Mouse (Mus musculus) cerebellum, postnatal 25 days (tissue): ENCODE data around the gene Zkscan5.
A peak's percentile ranks its signal among the peaks of the same experiment; 100 is the strongest.
"Not testable (repeated sequence)": the region's sequence is repeated elsewhere in the genome, so short reads cannot be mapped to it uniquely, and the experiment has no call there.

Source experiments
- DNase-seq, 2 experiments: peaks; one replicate each; pipeline ENCODE4 v3.0.0; 2021; ENCODE audit warnings: mixed read lengths in 2 of 2

Zkscan5 gene

DNA sequence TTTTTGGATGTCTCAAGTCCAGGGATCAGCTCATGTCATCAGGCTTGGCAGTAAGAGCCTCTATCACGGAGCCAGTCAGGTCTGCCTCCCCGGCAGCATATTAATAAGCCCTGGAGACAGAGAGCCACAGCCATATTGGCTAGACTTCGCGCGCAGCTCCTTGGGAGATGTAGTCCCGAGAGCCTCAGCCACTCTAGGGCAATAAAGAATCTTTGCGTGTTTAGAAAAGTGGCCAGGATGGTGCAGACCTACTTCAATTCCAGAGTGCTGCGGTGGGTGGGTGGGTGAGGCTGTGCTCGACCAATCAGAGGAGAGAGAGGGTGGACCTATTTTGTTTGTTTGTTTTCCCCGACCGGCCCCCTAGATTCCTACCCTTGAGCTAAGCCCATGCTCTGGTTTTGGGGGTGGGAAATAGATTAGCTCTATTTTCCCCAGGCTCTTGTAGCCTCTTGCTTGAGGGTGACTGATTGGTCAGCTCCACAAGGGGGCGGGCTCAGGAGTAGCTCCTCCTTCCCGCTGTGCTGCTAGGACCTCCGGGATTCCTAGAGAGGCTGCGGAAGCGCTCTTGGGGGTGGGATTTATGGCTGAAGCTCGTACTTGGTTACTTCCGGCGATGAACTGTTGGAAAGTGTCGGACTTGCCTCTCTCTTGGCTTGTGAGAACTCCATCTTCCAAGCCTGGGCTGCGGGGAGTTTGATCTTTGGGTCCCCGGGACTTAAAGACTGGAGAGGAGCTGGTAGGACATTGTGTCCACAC is at the start of gene Zkscan5:
TSS of gene Zkscan5 (plus strand) at position 627 of the 756 bp plus-strand sequence.
- DNase-seq = peak; percentile 98 to 99

DNA sequence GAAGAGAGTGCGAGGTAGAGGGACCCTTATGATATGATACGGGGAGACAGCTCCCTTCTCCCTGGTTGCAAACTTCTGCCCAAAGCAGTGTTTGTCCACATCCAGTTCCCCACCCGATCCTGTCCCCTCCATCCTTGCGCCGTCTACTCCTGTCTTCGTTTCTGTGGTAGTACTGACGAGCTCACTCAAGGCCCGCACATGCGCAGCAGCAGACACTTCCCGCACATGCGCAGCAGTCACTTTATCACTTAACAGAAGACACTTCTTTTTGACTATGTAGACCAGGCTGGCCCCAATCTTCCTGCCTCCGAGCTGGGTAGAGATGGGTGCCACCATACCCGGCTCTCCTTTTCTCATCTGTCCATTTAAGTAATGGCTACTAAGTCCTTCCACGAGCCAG is 43.0 kb upstream of the Zkscan5 start:
- no peak for DNase-seq

DNA sequence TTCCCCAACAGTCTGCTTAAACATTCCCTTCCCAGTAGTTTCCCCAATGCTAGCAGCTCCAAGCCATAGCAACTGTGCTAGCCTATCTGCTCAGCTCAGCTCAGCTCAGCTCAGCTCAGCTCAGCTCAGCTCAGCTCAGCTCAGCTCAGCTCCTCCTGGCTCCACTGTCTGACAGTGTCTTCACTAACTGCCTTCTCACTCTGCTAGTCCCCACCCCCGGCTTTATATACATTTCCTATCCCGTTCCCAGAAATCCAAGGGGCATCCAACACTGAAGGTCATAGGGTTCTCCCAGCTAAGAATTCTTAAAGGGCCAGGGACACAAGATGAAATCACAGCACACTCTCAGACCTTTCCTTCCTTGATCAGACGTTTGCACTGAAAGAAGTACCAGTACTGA is 39.7 kb upstream of the Zkscan5 start:
- no peak for DNase-seq

DNA sequence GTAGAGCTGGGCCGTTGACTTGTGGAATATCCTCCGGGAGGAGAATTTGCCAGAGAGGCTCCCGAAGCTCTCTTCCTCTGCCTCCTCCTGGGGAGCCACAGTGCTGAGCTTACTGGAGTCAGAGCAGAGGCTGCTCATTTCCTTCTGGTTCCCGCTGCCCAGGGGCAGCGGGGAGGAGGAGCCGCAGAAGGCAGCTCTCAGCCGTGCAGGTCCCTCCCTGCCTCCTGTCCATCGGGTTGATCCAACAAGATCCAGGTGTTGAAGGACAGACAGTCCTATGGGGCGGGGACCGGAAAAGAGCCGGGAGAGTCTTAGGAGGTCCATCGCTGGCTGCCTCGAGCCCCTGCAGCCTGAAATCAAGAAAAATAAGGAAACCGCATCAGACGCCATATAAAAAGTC is 39.2 kb upstream of the Zkscan5 start:
- DNase-seq = no peak

DNA sequence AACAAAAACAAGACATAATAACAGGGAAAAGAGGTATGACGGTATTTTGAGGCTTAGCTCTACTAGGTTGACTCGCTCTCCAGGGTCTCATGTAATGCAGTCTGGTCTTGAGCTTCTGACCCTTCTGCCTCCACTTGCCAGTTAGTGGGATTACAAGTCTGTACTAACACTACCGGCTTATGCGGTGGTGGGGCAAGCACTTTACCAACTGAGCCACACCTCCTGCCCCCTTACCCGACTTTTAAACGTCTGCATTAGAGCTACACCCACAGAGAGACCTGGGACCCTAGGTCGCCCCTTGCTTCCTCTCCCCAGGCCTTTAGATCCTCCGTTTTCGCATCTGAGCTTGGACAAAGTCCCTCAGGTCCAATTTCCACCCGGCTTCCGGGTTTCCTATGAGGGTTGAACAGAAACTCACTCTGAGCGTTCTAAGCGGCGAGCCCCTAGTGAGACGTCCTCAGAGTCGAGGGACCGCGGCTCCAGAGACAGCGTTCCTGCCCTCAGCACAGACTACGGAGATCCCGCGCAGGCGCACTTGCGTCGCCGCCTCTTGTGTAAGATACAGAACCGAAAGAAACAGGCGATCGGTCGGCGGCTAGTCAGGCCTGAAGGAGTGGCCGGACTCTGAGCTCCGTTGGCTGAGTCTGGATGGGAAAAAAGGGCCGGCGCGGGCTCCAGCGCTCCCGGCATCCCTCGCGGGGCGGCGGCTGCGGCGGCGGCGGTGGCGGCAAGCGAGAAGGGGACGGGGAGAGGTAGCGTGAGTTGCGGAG is 37.6 kb upstream of the Zkscan5 start, which contains the start of the genes Ptcd1 and Cpsf4:
TSS of gene Ptcd1 (minus strand) at position 573 of the 770 bp plus-strand sequence.
TSS of gene Cpsf4 (plus strand) at position 678 of the 770 bp plus-strand sequence.
- peak; percentile 98 to 99 for DNase-seq

DNA sequence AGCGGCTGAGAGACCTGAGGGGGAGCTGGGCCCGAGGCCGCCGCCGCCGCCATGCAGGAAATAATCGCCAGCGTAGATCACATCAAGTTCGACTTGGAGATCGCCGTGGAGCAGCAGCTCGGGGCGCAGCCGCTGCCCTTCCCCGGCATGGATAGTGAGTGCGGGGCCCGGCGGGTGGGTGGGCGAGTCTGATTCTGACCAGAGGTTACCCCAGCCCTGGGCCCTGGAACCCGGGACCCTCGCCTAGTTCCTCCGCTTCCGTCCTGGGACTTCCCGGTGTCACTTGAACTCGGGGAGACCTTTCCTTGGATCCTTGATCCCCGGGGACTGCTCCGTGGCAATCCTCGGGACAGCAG is 37.1 kb upstream of the Zkscan5 start:
- DNase-seq = no peak

DNA sequence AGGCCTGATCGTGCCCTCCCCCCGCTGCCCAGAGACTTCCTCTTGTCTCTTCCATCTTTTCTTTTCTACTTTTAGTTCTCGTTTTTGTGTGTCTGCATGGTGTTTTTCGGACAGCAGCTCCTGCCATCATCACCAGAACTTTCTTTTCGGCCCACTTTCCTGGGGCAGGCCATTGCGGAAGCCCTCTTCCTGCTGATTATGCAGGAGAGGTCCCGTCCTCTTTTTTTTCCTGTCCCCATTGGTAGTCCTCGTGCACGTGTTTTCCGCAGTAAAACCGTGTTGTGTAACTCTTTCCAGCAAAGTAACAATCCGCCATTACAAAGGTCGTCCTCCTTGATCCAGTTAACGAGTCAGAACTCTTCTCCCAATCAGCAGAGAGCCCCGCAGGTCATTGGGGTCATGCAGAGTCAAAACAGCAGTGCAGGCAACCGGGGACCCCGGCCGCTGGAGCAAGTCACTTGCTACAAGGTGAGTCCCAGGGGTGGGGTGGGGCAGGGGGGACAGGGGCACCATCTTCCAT is 25.8 kb upstream of the Zkscan5 start:
- DNase-seq = no peak

DNA sequence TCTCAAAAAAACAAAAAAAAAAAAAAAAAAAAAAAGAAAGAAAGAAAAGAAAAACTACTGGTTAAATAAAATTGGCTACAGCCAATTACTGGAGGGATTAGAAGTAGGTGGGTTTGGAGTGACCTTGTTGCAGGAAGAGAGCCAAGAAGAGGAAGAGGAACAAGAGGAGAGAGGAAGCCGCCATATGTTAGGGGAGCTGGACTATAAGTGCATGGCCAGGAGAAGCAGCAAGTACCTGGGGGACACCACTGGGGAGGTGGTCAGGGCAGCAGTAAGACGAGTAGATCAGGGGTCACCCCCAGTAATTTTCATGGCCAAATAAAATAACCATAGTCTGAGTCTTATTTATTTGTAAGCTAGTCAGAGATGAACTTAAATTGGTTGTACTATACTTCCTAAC is 19.1 kb upstream of the Zkscan5 start:
- no peak for DNase-seq

DNA sequence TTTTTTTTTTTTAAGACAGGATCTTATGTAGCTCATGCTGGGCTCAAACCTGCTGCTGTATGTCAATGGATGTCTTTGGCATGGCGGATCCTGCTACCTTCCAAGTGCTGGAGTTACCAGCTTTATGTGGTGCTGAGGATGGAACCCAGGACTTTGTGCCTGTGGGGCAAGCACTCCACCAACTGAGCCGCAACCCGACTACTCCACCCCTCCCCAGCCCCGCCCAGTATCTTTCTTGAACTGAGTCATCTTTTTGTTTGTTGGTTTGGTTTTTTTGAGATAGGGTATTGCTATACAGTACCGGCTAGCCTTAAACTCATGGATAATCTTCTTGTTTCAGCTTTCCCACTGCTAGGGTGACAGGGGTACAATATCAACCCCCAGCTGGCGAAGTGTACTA is 14.9 kb upstream of the Zkscan5 start:
- no peak for DNase-seq

DNA sequence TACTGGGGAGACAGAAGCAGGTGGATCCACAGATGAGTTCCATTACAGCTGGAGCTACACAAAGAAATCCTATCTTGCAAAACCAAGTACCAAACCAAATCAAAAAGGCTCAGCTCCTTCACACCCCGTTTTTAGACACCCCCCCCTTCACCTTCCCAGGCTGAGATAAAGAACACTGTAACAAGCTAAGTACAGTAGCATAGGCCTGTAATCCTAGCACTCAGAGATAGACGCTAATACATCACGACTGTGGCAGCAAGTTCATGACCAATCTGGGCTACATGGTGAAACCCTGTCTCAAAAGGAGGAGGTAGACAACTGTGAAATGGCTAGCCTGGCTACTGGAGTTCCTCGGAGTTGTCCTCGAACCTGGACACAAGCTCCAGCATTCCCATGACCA is 14.0 kb upstream of the Zkscan5 start:
- no peak for DNase-seq

DNA sequence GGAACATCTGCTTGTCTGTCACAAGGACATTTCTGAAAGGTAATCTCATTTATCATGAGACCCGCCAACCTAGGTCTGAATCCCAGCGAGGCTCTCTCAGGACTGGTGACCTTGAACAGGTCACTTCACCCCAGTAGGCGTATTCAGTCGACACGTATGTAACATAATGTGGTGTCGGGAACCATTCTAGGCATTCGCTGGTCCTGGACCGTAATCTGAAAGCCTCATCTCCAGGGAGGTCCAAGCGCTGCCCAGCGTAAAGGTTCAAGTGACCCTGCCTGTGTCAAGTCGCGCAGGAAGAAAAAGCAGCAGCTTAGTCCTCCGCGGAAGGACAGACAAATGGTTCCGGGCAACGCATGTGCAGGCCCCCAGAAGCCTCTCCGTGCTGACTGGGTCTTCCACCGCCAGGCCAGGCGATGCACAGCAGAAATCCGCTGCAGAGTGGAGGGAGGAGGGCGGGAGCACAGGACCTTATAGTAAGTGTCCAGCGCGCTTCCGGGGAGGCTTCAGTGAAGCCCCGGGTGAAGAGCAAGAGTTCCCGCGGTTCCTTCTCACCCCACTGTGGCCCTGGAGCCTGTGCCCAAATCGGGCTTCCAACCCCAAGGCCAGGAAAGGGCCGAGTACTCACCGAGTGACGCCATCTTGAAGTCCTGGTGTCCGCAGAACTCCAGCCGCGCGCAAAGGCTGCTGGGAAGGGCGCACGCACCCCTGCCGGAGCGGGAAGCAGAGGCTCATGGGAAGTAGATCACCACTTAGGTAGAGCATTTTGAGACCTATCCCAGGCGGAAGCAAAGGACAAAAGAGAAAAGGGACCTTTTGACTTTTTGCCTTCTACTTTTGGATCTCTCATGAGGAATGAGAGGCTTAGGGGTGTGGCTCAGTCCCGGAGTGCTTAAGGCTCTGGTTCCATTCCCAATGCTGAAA is 13.2 kb upstream of the Zkscan5 start:
- peak; percentile 94 to 97 for DNase-seq

DNA sequence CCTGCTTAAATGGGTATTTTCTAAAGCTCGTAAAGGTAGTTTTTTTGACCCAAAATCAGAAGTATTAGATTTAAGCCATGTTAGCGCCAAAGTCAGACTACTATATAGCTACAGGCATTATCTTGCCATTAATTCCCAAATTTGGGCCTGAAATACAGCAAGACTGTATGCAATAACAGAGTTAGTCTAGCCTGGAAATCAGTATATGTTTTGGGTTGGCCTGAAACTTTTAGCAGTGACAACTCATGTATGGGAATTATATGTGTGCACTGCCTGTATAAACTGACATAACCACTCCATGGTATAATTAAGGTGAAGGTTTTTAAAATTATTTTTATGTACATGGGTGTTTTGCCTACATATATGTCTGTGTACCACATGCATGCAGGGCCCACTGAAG is 12.4 kb upstream of the Zkscan5 start, which contains the start of gene Atp5j2:
TSS of gene Atp5j2 (minus strand) at position 101 of the 400 bp plus-strand sequence.
- DNase-seq = no peak

DNA sequence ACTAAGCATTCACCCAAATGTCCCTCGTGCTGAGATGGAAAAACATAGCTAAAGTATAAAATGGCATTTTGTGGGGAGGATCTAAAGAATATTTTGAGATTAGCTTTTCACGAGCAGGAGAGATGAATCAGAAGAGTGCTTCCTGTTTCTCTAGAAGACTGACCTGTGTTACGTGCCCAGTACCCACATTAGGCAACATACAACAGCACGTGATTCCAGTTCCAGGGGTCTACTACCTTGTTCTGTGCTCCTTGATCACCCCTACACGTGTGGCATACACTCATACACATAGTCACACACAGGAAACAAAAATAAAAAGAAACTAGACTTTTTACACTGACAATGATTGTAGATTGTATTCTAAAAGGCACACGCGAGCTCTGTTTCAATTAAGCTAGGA is 4.0 kb upstream of the Zkscan5 start:
- no peak for DNase-seq

DNA sequence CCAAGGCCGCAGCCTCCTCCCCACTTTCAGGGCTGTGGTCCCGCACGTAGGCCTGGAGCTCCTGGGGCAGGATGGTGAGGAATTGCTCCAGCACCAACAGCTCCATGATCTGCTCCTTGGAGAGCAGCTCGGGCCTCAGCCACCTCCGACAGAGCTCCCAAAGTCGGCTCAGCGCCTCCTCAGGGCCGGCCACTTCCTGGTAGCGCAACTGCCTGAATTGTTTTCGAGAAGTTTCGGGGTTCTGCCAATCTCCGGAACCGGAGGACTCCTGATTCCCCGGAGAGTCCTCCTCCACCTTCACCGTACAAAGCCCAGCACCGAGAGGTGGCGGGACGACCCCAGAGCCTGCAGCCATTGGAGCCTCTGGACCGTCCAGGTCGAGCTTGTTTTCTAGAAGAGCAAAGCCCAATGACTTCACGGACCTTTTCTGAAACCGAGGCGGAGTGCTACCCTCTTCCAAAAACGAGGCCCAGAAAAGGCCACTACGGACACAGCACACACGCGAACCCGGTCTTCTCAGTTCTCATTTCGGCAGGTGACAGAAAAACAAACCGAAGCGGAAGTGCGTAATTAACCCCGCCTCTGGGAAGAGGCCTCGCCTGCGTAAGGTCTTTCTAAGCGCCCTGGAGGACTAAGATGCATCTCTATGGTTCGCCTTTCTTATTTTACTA is 2.9 kb upstream of the Zkscan5 start, which contains the start of gene Zkscan14:
TSS of gene Zkscan14 (minus strand) at position 548 of the 671 bp plus-strand sequence.
- DNase-seq = peak; percentile 73 to 83

DNA sequence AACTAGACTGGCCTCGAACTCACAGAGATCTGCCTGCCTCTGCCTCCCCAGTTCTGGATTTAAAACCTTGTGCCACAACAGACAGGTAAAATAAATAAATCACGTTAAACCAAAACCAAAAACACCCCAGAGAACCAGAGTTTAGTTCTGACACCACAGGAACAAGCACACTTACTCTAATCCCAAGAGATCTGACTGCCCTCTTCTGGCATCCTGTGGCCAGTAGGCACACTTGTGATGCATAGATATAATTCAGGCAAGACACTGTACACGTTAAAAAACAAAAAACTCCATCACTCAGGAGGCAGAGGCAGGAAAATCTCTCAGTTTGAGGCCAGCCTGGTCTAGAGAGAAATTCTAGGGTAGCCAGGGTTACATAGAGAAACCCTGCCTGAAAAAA is 1.9 kb upstream of the Zkscan5 start:
- no peak for DNase-seq

DNA sequence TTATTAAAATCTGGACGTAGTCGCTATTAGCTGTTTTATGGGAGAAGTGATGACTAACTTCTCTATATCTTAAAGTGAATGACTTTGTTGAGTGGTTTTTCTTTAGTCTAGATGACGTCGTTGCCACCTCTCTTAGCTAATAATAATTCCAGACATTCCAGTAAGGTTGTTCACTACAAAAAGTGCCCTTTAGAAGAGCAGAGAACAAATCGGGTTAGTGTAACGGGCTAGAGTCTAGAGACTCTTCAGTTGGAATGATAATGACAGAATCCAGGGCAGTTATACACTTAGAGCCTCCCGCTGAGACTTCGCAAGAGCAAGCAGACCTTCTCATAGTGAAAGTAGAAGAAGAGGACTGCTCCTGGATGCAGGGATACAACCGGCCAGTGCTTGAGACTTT is 679 bp downstream of the Zkscan5 start:
- no peak for DNase-seq

DNA sequence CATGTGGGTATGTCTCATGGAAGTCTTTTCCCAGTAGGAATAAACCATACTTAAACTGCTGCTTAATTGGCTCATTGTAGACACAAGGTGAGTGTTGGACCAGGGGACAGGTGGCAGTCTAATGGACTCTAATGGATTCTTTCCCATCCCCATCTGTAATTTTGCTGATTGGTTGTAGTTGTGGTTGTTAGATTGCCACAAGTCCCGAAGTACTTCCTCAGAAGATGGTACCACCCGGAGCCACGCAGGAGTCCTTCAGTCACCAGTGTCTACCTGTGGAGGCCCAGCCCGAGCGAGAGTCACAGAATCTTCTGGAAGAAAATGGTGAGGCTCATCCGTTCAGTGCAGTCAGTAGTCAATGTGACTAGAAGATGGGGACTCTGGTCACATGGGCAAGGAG is 3.0 kb downstream of the Zkscan5 start:
- DNase-seq = no peak

DNA sequence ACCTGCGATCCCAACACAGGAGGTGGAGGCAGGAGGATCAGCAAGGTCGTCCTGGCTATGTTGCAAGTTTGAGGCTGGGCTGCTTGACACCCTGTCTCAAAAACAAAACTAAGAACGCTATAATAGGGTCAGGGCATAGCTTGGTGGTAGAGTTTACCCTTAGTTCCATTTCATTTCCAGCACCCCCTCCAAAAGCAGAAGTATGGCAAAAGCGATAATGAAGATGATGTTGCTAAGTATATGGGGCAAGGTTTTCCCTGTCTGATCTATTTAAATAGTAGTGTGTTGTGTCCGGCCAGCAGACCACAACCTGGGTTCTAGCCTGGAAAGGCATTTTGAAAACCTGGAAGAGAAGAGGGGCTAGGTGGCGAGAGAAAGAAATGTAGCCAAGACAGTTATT is 3.6 kb downstream of the Zkscan5 start:
- no peak for DNase-seq

DNA sequence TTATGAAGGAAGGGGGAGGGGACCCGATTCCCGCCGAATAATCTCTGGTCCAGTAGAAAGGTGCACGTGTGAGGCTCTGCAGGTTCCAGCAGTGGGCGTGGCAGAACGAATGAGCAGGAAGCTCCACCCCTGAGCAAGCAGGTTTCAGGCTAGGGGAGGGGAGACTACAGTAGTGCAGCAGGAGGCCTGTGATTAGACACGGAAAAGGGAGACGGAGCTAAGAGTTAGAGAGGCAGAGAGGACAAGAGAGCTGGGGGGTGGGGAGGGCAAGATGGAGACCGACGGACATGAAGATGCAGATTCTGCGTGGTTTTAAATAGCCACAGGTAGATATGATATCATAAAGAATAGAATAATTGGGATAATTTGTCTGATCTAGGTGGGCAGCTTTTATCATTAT is 4.0 kb downstream of the Zkscan5 start:
- not testable (repeated sequence) for DNase-seq

DNA sequence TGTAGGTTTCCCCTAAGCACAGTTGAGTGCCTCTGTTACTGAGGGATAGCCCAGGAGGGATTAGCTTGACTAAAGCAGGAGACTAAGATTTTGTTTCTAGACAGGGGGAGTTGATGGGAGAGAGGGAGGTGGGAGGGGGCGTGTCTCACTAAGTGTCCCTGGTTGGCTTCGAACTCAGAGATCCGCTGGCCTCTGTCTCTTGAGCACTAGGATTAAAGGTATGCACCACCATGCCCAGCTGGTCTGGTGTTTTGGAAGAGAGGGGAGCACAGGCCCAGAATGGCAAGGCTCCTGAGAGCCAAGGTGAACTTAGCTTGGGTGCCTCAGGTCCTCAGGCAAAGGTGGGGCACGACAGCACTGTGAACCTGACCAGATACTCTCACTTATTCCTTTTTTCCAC is 7.0 kb downstream of the Zkscan5 start:
- no peak for DNase-seq

DNA sequence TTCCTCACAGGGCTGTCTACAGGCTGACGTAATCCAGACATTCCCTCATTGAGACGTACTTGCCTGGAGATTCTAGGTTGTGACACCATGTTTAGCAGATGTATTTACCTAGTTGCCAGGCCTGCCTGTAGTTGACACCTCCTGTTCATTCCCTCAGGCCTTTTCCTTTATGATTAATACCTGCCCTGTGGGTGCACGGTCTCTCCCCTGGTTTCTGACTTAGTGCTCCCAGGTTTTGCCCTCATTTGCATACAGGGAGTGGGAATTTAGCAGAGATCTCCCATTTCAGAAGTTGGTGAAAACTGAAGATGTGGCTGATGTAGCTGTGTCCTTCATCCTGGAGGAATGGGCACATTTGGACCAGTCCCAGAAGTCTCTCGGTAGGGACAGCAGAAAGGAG is 7.9 kb downstream of the Zkscan5 start:
- no peak for DNase-seq

DNA sequence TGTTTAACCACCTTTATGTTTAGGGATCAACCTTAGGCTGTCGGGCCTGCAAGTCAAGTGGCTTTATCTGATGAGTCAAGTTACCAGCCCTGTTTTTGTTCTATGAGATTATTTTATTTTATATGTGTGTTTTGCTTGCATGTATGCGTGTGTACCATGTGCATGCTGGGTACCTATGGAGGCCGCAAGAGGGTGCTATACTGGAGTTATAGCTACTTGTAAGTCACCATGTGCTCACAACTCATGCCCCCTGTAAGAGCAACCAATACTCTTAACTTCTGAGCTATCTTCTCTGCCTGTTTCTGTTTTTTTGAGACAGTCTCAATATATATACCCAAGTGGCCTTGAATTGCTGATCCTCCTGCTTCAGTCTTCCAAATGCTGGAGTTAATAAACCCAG is 9.1 kb downstream of the Zkscan5 start:
- DNase-seq = no peak
